Mouse (Mus musculus) left cerebral cortex, postnatal 10 days (tissue): ENCODE measurements around the gene Wnt16. TPM values are rescaled to one million over a fixed set of nuclear protein-coding genes. Genes with fewer than 3 reads are reported as not detected.

Experiments
- total RNA-seq, 2 experiments: library from RNA; stranded (reverse); gene quantifications; 2 replicates each; pipeline ENCODE4 v1.2.3; 2021

Wnt16 gene
- total RNA-seq, 2 experiments from 2014 or later, result 1.2 to 1.9 TPM

Other genes with a start within 250 kb of the Wnt16 start
- 100 to 1,000 TPM; 111 to 126 TPM for gene Fam3c, start 68.0 kb downstream of the Wnt16 start, total RNA-seq